Comparison of ENCODE assay signal across 14 mouse cellular contexts in the genomic region with DNA sequence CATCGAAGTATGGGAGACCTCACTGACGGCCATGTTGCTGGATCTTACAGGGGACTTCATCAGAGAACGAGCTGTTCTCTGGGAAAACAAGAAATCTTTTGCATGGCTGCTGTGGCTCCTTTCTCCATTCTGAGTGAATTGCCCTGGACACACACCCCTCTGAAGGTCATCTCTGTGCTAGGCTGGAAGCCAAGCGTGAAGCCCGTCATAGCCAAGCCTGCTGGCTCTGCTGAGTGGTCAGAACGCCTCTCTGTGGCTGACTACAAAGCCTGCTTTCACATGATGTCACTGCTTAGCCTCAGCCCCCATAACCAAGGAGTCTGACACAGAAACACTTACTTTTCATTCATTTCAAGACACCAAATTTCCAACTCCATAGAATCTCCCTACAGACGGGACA. TPM values are rescaled to one million over a fixed set of nuclear protein-coding genes. Genes with fewer than 3 reads are reported as not detected.
DNase-seq lines count a peak whose midpoint lies in the region; ATAC-seq and TF ChIP-seq lines count a peak whose summit lies in the region.
"Had no signal": no experiment of that assay in that cellular context is flagged by ENCODE, and none has a peak within 500 bp of the region (broad histone marks: within the 10 kb centered on the region; RNA-seq: fewer than 3 reads in every experiment).

No protein-coding gene starts in this region.

- no peak for DNase-seq in frontal cortex, postnatal 14 days (ENCODE audit: low spot score in 2 of 2)
- peak; percentile 48 for DNase-seq in left cerebral cortex, postnatal 14 days (ENCODE audit: low spot score in 2 of 2)
- DNase-seq in left cerebral cortex, adult 2 months (ENCODE audit: extremely low spot score in 1 of 2, low spot score in 2 of 2), result no peak
- DNase-seq in heart, adult 9 months (ENCODE audit: low spot score in 2 of 2), result peak; percentile 67 to 73
- peak; percentile 44 to 46 for DNase-seq in layer of hippocampus, postnatal 10 days (ENCODE audit: low spot score in 2 of 2)
- no peak for DNase-seq in retina, postnatal 1 day
- DNase-seq: left cerebral cortex, postnatal 4 days; liver, embryonic 13.5 days; lung, postnatal 36 days had no signal

- ATAC-seq in frontal cortex, adult (ENCODE audit: low TSS enrichment), result peak; percentile 73; the same call in 1 of the 2 replicates
- ATAC-seq in CD4-positive, CD25-positive, alpha-beta regulatory T cell, adult 4 months, result no peak
- ATAC-seq: forebrain, embryonic 14.5 days had no signal

- intact Hi-C loops in left cerebral cortex, postnatal 14 days (cut with DNase I), result no loop called here
- intact Hi-C loops in left cerebral cortex, adult 2 months (cut with DNase I), result loop anchor here (10.0 kb wide), 1 partner anchor 235 kb away; a partner anchor contains a TSS

- no peak overlapping the region for H3K4me3 ChIP-seq in left cerebral cortex, adult 2 months
- H3K4me3 ChIP-seq: embryonic facial prominence, embryonic 15.5 days; liver, embryonic 13.5 days; midbrain, embryonic 12.5 days had no signal

- no peak overlapping the region; the same call in 1 of the 2 replicates for H3K27ac ChIP-seq in left cerebral cortex, adult 2 months
- H3K27ac ChIP-seq: embryonic facial prominence, embryonic 15.5 days; liver, embryonic 13.5 days; midbrain, embryonic 12.5 days had no signal

- TF ChIP-seq CTCF in left cerebral cortex, adult 2 months (IDR thresholded peaks at IDR 0.05), result no peak

RNA-seq across cellular contexts. Expression of a gene that starts 20.9 kb away (rescaled TPM):
- total RNA-seq in left cerebral cortex, postnatal 14 days (2021), result 10 to 100 TPM; 73.5 to 74.6 TPM
- 10 to 100 TPM; 83.7 to 84.1 TPM for total RNA-seq in left cerebral cortex, adult 2 months (2021)
- 10 to 100 TPM; 49.1 to 49.7 TPM for total RNA-seq in layer of hippocampus, postnatal 10 days (2021)
- polyA plus RNA-seq in CD4-positive, CD25-positive, alpha-beta regulatory T cell, adult 4 months (2017; shearing (Covaris generic)), result 10 to 100 TPM; 28.7 to 34.9 TPM

RNA-seq across cellular contexts. Expression of a gene that starts 21.2 kb away (rescaled TPM):
- total RNA-seq in left cerebral cortex, postnatal 14 days (2021), result 1 to 10 TPM; 6.5 to 8.3 TPM
- 1 to 10 TPM; 4.9 to 6.5 TPM for total RNA-seq in left cerebral cortex, adult 2 months (2021)
- total RNA-seq in layer of hippocampus, postnatal 10 days (2021), result 1 to 10 TPM; 8.3 to 8.9 TPM
- polyA plus RNA-seq in CD4-positive, CD25-positive, alpha-beta regulatory T cell, adult 4 months (2017; shearing (Covaris generic)), result 10 to 100 TPM; 16.2 to 21.4 TPM

RNA-seq across cellular contexts. Expression of a gene that starts 39.8 kb away (rescaled TPM):
- total RNA-seq in left cerebral cortex, postnatal 14 days (2021), result 10 to 100 TPM; 80.3 to 88.9 TPM
- 10 to 100 TPM; 74.2 to 80.4 TPM for total RNA-seq in left cerebral cortex, adult 2 months (2021)
- total RNA-seq in layer of hippocampus, postnatal 10 days (2021), result 10 to 100 TPM; 66.9 to 68.3 TPM
- 100 to 1,000 TPM; 160 to 256 TPM for polyA plus RNA-seq in CD4-positive, CD25-positive, alpha-beta regulatory T cell, adult 4 months (2017; shearing (Covaris generic))

RNA-seq across cellular contexts. Expression of a gene that starts 39.9 kb away (rescaled TPM):
- 10 to 100 TPM; 11.1 to 13.3 TPM for total RNA-seq in left cerebral cortex, postnatal 14 days (2021)
- total RNA-seq in left cerebral cortex, adult 2 months (2021), result 10 to 100 TPM; 11.7 TPM
- total RNA-seq in layer of hippocampus, postnatal 10 days (2021), result 10 to 100 TPM; 15.1 to 17.0 TPM
- polyA plus RNA-seq in CD4-positive, CD25-positive, alpha-beta regulatory T cell, adult 4 months (2017; shearing (Covaris generic)), result 10 to 100 TPM; 10.8 to 22.1 TPM

RNA-seq across cellular contexts. Expression of a gene that starts 40.5 kb away (rescaled TPM):
- 10 to 100 TPM; 51.9 to 54.3 TPM for total RNA-seq in left cerebral cortex, postnatal 14 days (2021)
- 10 to 100 TPM; 55.9 to 56.3 TPM for total RNA-seq in left cerebral cortex, adult 2 months (2021)
- total RNA-seq in layer of hippocampus, postnatal 10 days (2021), result 10 to 100 TPM; 45.4 to 47.8 TPM
- 10 to 100 TPM; 31.0 to 58.3 TPM for polyA plus RNA-seq in CD4-positive, CD25-positive, alpha-beta regulatory T cell, adult 4 months (2017; shearing (Covaris generic))

Comparison
In these comparisons a context has a peak if more than half of its experiments do, and no peak if none do; other contexts are left out.
1. DNase-seq: peak in left cerebral cortex, postnatal 14 days (2 of 2), heart, adult 9 months (2 of 2) and layer of hippocampus, postnatal 10 days (2 of 2); none in frontal cortex, postnatal 14 days (0 of 2), left cerebral cortex, adult 2 months (0 of 2) and retina, postnatal 1 day (single experiment).